Mouse (Mus musculus) gastrocnemius, adult 18-20 months (tissue): ENCODE measurements around the gene Gpatch8. TPM values are rescaled to one million over a fixed set of nuclear protein-coding genes. Genes with fewer than 3 reads are reported as not detected.

Experiments used
- DNase-seq: peaks from one replicate; pipeline ENCODE4 v3.0.0; 2021; ENCODE audit warnings: low spot score
- total RNA-seq, 2 experiments: library from RNA; stranded (reverse); gene quantifications; 2 replicates each; pipeline ENCODE4 v1.2.3; 2021

The Gpatch8 gene
- total RNA-seq, 2 experiments from 2014 or later = 26.1 to 27.1 TPM

DNA sequence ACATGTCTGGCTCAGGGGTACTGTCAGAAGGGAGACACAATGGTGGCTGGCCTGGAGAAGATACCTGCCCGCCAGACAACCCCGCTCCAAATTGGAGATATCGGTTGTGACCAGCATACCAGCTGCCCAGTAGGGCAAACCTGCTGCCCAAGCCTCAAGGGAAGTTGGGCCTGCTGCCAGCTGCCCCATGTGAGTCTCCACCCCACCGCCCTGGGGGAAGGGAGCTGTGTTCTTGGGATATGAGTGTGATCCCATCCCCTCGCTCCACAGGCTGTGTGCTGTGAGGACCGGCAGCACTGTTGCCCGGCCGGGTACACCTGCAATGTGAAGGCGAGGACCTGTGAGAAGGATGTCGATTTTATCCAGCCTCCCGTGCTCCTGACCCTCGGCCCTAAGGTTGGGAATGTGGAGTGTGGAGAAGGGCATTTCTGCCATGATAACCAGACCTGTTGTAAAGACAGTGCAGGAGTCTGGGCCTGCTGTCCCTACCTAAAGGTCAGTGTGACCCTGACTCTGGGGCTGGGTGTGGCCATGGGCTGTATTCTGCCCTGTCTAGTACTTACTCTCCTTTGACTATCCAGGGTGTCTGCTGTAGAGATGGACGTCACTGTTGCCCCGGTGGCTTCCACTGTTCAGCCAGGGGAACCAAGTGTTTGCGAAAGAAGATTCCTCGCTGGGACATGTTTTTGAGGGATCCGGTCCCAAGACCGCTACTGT is 120.3 kb downstream of the Gpatch8 start:
- DNase-seq = no peak

DNA sequence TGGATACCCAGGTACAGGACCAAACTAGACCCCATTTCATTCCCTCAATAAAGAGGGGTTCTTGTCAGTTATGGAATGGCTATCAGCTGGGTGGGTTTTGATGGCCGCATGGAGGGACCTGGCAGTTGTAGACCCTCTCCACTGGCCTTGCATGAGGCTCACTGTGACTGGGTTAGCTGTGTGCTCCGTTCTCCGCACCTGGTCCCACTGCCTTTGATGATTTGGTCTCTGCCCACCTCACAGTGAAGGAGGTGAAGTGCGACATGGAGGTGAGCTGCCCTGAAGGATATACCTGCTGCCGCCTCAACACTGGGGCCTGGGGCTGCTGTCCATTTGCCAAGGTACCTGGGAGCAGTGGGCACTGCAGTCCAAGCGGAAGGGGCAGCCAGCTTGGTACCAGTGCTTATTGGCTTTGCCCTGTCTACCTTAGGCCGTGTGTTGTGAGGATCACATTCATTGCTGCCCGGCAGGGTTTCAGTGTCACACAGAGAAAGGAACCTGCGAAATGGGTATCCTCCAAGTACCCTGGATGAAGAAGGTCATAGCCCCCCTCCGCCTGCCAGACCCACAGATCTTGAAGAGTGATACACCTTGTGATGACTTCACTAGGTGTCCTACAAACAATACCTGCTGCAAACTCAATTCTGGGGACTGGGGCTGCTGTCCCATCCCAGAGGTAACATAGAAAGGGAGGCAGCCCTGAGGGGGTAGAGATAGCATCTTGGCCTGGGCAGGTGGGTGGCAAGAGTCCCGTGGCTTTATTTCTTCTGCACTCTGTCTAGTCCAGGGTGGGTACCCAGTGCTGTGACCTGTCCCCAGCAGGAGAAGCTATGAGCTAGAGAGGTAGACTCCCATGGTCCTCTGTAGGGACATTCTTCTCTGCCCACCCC is 121.1 kb downstream of the Gpatch8 start:
- DNase-seq = no peak

DNA sequence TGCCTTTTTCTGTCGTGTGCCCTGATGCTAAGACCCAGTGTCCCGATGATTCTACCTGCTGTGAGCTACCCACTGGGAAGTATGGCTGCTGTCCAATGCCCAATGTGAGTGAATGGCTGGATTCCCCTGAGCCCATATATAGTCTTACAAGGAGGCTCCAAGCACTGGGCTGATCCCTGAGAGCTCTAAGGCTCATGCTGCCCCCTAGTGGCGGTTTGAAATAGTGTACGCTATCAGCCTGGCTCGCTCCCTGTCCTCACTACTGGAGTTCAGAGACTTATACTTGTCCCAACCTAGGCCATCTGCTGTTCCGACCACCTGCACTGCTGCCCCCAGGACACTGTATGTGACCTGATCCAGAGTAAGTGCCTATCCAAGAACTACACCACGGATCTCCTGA is 121.8 kb downstream of the Gpatch8 start:
- peak; percentile 87 for DNase-seq

DNA sequence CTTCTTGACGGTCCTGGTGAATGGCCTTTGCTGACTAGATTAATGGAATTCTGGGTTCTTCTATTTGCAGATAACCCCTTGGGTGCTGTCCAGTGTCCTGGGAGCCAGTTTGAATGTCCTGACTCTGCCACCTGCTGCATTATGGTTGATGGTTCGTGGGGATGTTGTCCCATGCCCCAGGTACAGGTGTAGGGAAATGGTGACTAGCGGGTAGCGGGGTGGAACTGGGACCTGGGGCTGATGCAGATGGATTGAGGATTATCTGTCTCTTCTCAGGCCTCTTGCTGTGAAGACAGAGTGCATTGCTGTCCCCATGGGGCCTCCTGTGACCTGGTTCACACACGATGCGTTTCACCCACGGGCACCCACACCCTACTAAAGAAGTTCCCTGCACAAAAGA is 122.3 kb downstream of the Gpatch8 start:
- no peak for DNase-seq

DNA sequence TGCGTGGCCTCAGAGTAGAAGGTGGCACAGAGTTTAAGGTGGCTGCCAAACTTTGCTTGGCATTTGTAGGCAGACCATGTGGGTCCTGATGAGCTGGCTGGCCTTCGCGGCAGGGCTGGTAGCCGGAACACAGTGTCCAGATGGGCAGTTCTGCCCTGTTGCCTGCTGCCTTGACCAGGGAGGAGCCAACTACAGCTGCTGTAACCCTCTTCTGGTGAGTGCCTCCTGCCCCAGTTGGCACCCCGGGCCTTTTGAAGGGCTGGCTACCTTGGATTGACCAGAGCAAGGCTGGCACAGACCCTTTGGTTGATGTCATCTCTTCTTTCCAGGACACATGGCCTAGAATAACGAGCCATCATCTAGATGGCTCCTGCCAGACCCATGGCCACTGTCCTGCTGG is 123.3 kb downstream of the Gpatch8 start:
- peak; percentile 92 for DNase-seq

DNA sequence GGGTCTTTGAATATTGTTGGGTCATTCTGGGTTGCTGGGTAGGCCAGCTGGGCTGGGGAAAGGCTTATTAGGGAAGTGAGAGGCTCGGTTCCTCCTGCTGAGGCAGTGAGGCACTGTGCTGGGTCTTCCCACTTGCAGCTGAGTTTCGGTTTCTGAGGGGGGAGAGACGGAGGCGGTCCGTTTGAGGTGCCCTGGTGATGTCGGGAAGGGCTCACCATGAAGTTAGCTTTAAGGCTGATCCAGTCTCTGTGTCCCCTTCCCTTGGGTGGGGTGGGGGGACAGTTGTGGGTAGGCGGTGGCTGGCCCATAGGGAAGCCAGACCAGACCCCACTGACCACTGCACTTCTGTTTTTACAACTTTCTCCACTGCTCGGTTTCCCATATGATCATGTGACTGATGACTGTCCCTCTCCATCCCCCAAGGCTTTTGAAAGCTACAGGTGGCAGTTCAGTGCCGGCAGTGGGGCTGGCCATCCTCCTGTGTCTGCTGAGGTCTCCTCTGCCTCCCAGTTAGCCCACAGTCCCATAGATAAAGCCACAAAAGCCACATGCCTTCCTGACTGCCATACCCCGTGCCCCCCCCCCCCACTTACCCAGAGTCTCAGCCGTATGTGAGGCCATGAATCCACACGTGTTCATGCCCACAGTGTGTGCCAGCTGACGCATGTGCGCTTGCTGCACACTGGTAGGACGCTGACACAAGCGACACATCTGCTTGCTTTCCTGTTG is 123.9 kb downstream of the Gpatch8 start:
- DNase-seq = peak; percentile 39

DNA sequence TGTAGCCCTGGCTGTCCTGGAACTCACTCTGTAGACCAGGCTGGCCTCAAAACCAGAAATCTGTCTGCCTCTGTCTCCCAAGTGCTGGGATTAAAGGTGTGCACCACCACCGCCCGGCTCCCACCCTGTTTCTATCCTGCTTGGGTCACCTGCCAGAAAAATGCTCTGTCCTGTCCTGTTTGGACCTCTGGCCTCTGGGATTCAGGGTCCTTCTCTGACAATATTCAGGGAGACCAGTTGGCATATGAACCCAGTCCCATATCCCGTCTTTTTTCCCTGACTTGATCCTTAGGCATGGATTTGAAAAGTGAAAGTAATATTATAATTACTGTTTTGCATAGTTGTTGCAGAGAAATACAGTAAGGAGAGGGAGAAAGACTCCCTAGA is 124.5 kb downstream of the Gpatch8 start:
- DNase-seq = no peak

DNA sequence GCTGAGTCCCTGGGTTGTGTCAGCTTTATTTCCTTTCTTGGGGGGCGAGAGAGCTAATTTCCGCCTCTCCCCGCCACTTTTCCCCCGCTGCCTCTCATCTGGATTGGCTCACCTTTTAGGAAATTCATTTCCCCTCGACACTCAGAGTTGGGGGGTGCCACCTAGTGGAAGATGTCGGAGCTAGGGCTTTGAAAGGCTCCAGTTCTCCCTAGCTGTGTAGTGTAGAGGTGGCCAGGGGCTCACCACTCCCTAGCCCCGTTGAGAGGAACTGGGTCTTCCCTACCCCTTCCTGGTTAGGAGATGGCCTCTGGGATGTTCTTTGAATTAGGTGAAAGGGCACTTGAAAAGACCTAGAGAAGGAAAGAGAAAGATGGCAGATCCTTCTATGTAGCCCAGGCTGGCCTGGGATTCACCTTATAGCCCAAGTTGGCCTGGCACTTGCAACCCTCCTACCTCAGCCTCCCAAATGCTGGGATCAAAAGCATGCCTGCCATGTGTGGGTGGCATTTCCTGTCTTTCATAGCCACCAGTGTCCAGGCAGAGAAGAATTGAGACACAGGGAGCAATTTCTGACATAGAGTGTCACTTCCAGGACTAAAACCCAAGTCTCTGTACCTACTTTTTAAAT is 125.1 kb downstream of the Gpatch8 start:
- DNase-seq = peak; percentile 86

DNA sequence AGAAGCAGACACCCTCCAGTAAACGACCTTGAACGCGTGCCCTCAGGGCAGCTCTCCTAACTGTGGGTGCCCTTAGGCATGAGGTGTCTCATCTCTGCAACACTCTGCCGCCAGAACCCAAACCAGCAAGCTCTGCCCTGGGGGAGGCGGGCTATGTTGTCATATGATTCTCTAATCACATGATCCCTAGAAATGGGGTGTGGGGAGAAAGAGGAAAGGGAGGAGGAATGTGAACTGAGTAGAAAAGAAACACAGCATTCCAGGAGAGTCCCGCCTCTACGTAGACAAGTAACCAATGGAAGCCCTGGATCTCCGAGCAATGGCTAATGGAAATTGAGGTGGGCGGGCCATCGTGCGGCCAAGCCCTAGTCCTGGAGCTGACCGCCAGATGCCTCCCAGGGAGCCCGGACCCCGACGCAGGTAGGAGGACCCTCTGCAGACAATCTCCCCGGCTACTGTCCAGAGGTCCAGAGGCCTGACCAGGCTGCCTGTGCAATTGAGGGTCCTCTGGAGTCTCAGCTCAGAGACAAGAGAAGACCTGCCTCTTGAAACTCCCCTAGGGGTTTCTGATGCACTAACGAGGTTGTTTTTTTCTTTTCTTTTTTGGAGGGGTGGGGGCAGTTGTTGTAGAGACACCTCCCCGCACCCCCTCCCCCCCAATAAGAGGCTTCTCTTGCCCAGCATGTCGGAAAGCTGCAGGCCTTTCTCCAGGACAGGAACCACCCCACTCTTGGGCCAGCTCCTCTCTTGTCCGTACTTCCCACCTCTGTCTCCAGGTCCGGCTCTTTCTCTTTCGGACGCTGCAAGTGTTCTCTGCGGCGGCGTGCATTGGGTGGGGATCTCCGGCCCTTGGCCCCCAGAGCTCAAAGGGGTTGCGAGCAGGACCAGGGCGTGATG is 125.8 kb downstream of the Gpatch8 start, which contains the start of gene Grn:
Grn (plus strand) TSS at position 195 of the 897 bp plus-strand sequence.
- DNase-seq = peak; percentile 94

DNA sequence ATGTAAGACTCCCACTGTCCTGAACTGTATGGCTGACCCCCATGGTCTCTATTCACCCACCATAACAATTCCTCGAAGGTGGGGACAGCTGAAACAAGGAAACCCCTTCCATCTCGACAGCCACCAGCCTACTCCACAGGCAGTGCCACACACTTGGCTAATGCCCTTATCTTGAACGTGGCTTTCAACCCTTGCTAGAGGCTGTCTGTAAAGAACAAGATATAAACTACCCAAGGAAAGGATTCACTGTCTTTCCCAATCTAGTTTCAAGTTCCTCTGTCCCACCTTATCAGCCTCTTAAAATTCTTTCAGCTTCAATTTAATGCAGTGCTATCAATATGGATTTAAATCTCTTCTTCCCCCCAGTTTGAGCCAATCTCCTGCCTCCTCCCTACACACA is 126.6 kb downstream of the Gpatch8 start:
- no peak for DNase-seq

DNA sequence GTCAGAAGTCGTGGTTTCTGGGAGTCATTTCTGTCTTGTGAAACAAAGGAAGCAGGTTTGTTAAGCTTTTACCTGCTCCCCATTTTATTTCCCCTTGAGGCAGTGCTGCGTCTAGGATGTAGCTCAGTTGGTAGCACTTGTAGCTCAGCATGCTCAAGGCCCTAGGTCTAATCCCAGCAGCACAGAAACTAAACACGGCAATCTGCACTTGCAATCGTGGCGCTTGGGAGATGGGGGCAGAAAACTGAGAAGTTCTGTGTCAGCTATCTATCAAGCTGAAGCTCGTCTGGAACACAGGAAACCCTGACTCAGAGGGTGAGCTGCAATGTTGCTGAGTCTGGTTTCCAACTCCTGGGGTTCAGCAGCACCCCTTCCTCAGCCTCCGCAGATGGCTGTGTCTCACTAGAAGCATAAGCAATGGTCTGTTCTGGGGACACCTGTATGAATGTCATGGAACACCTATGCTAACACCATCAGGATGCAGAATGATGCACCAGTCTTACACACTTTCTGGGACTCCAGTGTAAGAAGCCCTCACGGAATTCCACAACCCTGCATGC is 127.1 kb downstream of the Gpatch8 start:
- no peak for DNase-seq

Other genes with a start within 250 kb of the Gpatch8 start
- 10 to 100 TPM; 35.4 to 42.6 TPM for gene Ubtf, start 236.7 kb downstream of the Gpatch8 start, total RNA-seq
- gene Slc4a1, start 190.2 kb downstream of the Gpatch8 start, total RNA-seq = under 1 TPM in 1 of 2 experiments, not detected in 1; 0.07 TPM
- not detected for gene Rundc3a, start 163.0 kb downstream of the Gpatch8 start, total RNA-seq
- 10 to 100 TPM; 61.2 to 62.0 TPM for gene Slc25a39, start 148.4 kb downstream of the Gpatch8 start, total RNA-seq
- 10 to 100 TPM; 17.1 to 20.7 TPM for gene Grn, start 126.1 kb downstream of the Gpatch8 start, total RNA-seq
- gene Fam171a2, start 108.7 kb downstream of the Gpatch8 start, total RNA-seq = 1 to 10 TPM in 1 of 2 experiments, under 1 TPM in 1; 0.62 to 1.1 TPM
- gene Itga2b, start 86.3 kb downstream of the Gpatch8 start, total RNA-seq = 1 to 10 TPM in 1 of 2 experiments, under 1 TPM in 1; 0.64 to 1.4 TPM
- under 1 TPM in 1 of 2 experiments, not detected in 1; 0.43 TPM for gene Gm11627, start 23.1 kb upstream of the Gpatch8 start, total RNA-seq
- gene Fzd2, start 48.0 kb upstream of the Gpatch8 start, total RNA-seq = 1 to 10 TPM in 1 of 2 experiments, under 1 TPM in 1; 0.89 to 1.8 TPM
- gene Meioc, start 107.3 kb upstream of the Gpatch8 start, total RNA-seq = not detected
- gene Ccdc43, start 141.4 kb upstream of the Gpatch8 start, total RNA-seq = 10 to 100 TPM; 74.4 to 79.7 TPM
- gene Adam11, start 205.0 kb upstream of the Gpatch8 start, total RNA-seq = under 1 TPM; 0.31 to 0.41 TPM